Mouse (Mus musculus): ENCODE data around the gene Tpp2. TPM values are rescaled to one million over a fixed set of nuclear protein-coding genes. Genes with fewer than 3 reads are reported as not detected.
"Not testable (repeated sequence)": the region's sequence is repeated elsewhere in the genome, so short reads cannot be mapped to it uniquely, and the experiment has no call there.

Gene Tpp2
- polyA plus RNA-seq, 1 experiment, result 8.4 TPM

DNA sequence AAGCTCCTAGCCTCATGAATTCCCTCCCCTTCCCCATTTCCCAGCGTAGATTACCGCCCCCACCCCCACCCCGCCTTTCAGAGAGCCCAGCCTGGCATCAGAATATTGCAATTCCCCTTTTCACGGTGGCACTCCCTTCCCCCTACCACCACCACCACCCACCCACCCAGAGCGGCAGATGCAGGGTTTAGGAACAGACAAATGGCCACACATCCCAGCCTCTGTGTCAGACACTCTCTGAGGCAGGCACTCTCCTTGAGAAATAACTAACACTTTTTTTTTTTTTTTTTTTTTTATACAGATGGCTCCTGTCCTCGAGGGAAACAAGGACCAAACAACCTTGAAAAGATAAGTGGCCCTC is 109.1 kb downstream of the Tpp2 start:
- Histone ChIP-seq H3K4me1 (ENCODE audit: control insufficient read depth, insufficient read depth, low read length) (no peaks in the 10 kb centered on the region), H3K4me3 (replicated peaks; ENCODE audit: extremely low read depth, low read depth, low read length) (peak overlapping the region; percentile 35)
- no peak for DNase-seq
- TF ChIP-seq CTCF (IDR thresholded peaks at IDR 0.05; ENCODE audit: insufficient read depth, low read length) (no peak), POLR2A (IDR thresholded peaks at IDR 0.05; ENCODE audit: borderline replicate concordance, extremely low read depth, low read depth, low read length) (no peak)
- WGBS, result 3% methylated on average over 6 of the region's 6 CpGs

DNA sequence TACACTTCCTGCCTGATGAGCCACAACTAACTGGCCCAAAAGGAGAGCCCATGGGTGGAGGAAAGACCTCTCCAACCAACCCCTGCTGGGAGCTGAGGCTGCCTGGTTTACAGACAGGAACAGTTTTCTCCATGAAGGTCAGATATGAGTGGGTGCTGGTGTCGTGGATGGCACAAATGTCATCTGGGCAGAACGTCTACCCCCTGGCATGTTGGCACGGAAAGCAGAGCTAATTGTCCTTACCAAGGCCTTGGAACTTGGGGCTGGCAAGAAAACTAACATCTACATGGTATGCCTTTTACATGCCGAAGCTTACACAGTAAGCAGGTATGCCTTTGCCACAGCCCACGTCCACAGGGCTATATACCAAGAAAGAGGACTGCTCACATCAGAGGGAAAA is 112.2 kb downstream of the Tpp2 start:
- not testable (repeated sequence) for DNase-seq; H3K4me3 ChIP-seq (replicated peaks; ENCODE audit: extremely low read depth, low read depth, low read length); H3K4me1 ChIP-seq (ENCODE audit: control insufficient read depth, insufficient read depth, low read length)
- WGBS, result 83% methylated on average over 5 of the region's 5 CpGs

DNA sequence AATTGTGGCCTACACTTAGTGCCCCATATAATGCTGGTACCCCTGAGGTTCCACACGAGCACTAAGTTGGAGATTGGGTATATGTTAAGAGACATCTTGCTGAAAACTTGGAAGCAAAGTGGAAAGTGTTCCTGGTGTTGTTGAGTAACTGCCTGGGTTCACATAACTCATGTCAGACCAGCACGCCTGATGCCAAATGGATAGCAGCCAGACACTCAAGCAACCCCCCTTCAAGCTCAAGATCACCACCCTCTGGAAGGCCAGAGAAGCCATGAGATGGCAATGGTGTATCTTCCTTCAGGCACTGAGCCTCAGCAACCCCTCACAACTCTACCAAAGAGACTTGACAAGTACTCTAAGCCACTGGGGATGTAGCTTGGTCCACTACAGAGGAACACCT is 113.1 kb downstream of the Tpp2 start:
- TF ChIP-seq POLR2A (IDR thresholded peaks at IDR 0.05; ENCODE audit: borderline replicate concordance, extremely low read depth, low read depth, low read length) (no peak), CTCF (IDR thresholded peaks at IDR 0.05; ENCODE audit: insufficient read depth, low read length) (no peak)
- no peaks in the 10 kb centered on the region for H3K4me1 ChIP-seq (ENCODE audit: control insufficient read depth, insufficient read depth, low read length)
- no peak overlapping the region for H3K4me3 ChIP-seq (replicated peaks; ENCODE audit: extremely low read depth, low read depth, low read length)
- 40% methylated on average over 2 of the region's 2 CpGs for WGBS
- DNase-seq, result no peak

Other genes with a start within 250 kb of the Tpp2 start
- gene 1500015O10Rik, start 203.0 kb upstream of the Tpp2 start, polyA plus RNA-seq (2012; rRNA removed), result 0.84 and 1.3 TPM in 2 replicates
- gene Uxs1, start 105.8 kb upstream of the Tpp2 start, polyA plus RNA-seq (2012; rRNA removed), result 11.4 and 11.5 TPM in 2 replicates
- gene Mettl21c, start 86.4 kb downstream of the Tpp2 start, polyA plus RNA-seq (2012; rRNA removed), result not detected in 2 replicates
- not detected in 2 replicates for gene Gm8251, start 128.3 kb downstream of the Tpp2 start, polyA plus RNA-seq (2012; rRNA removed)
- 3.7 and 5.0 TPM in 2 replicates for gene Tex30, start 168.8 kb downstream of the Tpp2 start, polyA plus RNA-seq (2012; rRNA removed)
- gene Kdelc1, start 185.2 kb downstream of the Tpp2 start, polyA plus RNA-seq (2012; rRNA removed), result 14.9 and 16.6 TPM in 2 replicates
- gene Bivm, start 185.3 kb downstream of the Tpp2 start, polyA plus RNA-seq (2012; rRNA removed), result 4.6 and 6.2 TPM in 2 replicates
- gene Ercc5, start 214.1 kb downstream of the Tpp2 start, polyA plus RNA-seq (2012; rRNA removed), result 4.7 and 5.5 TPM in 2 replicates

Measured in lung, adult 2 months (tissue).